Mouse (Mus musculus) ovary, postnatal 10 days (tissue): ENCODE results near the gene Serpina12.
A peak's percentile ranks its signal among the peaks of the same experiment; 100 is the strongest.

Experiments
- DNase-seq: peaks from one replicate; pipeline ENCODE4 v3.0.0; 2022; ENCODE audit warnings: low spot score

Serpina12 gene

DNA sequence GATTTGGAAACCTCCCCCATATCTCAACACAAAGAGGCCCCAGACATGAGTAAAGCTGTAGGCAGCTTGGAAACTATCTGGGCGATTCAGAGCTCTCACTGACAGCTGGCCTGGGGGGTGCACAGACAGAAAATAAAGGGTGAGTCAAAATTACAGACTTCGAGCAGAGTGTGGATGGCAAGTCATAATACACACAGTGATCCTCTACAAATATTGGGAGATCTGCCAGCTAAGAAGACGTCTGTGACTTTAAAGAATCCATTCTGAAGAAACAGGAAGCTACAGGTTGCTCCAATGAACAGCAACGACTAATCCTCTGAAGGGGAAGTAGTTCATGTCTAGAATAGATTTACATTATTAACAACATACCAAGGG is 41.0 kb downstream of the Serpina12 start:
- no peak for DNase-seq

DNA sequence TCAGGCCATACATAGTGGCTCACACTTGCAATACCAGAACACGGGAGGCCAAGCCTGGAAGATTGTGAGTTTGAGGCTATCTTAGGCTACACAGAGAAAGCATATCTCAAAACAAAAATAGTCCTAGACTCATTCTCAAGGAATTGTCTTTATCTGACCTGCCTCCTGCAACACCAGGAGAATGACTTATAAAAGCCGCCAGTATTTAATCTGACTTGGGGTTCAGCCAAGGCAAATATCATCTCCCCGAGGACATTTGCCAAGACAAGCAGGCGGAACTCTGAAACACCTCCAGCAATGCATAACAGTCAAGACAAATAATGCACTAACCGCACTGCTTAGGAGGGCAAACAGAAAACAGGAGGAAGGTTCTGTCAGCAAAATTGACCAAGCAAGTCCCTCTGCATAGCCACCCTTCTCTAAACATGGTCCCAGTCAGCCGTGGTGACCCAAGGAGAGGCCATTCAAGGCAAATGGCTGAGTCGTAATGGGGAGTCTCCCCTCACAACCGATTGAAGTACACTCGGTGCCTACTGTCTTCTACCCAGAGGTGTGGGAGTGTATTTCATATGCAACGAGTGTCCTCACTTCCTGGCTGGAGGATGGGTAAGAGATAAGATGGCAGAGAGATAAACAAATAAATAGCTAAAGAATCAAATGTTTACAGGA is 41.5 kb downstream of the Serpina12 start:
- DNase-seq = no peak

DNA sequence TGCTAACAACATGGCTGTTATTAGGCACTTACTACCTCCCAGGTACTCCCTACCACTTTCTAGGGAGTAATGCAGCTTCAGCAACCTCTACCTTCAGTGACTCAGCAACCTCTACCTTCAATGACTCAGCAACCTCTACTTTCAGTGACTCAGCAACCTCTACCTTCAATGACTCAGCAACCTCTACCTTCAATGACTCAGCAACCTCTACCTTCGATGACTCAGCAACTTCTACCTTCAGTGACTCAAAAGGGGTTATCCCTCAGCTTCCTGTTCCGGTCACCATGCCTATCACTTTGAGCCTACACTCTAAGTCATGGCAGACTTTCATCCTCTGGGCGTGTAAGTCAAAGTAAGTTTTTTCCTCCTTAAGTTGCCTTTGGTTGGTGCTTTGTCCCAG is 43.6 kb downstream of the Serpina12 start:
- no peak for DNase-seq

DNA sequence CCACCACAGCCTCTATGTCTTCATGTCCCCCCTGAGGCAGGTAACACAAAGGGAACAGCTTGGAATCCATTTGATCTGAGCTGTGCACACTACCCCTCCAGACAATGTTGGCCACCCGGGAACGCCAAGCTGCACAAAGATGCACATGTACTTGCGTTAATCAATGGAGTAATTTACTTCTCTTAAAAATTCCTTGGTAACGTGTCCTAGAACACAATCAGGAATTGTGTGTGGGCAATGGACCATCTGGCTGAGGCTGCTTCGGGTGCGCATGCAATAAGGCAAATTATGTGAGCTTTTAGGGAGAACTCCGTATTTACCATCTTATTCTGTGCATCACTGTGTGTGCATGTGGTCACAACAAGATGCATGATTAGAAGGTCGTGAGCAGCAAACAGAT is 44.6 kb downstream of the Serpina12 start:
- DNase-seq = no peak

DNA sequence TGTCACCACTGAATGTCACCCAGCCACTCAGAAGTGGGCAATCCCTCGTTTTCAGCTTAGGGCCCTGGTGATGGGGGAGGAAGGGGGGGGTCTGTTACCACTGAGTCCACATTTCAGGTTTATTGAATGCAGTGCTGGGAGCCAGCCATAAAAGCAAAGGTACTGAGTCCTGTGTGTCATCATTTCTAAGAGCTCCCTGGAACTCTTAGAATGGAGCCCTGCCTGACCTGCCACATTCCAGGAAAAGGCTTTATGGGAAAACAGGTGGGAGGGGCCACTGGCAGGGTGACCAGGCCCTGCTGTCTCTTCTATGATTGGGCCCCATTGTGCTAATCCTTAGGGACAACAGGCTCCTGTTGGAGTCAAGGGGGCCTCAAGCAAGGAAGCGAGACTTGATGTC is 47.7 kb downstream of the Serpina12 start:
- DNase-seq = no peak

DNA sequence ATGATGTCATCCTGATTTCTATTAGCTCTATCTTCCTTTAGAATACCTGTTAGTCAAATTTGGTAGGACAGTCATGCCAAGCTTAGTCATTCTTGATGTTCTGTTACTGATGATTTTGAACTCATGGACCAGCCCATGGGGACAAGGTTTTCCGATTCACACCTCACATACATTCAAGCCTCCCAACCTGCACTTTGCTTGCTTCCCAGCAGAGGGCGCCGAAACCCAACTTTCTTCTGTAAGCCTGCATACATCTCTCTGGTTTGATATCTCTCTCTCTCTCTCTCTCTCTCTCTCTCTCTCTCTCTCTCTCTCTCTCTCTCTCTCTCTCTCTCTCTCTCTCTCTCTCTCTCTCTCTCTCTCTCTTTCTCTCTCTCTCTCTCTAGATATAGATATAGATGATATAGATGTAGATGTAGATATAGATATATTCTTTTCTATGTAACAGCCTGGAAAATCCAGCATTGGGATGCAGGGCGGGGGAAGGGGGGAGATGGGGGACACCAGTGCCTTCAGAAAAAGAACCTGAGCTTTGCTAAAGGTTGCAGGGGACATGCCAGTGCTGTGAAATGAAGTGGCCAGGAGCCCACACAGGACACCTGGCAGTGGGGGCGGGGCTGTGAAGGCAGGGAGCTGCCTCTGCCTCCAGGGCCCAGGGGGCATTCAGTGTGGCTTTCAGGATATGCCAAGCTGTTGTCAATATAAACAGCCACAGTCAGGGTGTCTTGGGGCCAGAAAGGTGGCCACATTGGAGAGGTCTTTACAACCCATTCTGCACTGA is 48.8 kb downstream of the Serpina12 start:
- peak; percentile 50 for DNase-seq

DNA sequence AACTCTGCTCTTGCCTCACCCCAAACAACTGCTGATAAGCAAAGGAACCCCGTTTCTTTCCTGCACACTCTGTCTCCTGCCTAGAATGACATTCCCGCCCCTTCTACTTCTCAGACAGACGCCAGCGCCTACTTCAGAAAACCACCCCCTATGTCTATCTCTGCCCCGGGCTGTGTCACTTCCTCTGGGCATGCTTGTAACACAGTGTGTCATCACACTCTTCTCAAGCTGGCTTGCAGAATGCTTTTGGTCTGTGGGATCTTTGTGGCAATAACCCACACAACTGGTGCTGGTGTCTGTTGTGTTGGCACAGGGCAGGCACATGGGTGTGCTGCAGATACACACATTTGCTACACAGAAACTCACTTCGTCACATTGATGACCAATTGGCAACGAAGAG is 51.3 kb downstream of the Serpina12 start:
- DNase-seq = no peak

DNA sequence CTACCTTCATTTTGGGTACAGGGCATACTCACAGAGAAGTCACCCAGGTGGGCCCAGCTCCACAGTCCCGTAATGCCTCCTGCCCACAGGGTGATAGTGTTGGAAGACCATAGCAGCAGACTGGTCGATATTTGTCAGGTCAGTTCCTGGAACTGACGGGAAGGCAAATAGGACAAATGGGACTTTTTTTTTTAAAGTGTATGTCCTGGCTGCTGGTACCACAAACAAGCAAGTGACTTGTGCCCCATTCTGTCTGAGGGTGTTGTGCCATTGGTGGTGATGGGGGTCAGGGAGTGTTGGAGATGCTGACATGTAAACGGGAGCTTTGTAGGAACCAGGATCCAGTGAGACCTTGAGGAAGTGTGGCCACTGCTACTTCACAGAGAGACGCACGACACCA is 54.4 kb downstream of the Serpina12 start, which contains the start of gene Serpina11:
TSS of gene Serpina11 (minus strand) at position 101 of the 400 bp plus-strand sequence.
- no peak for DNase-seq

DNA sequence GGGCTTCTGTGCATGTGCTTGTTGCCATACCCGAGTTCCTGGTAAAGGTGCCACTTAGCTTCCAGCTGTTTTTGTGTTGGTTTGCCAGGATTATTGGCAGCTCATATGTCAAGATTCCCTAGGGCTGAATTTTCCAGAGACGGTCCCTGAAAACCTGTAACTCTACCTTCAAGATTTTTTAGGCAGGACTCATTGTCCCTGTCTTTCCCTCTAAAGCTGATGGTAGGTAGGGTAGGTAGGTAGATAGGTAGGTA is 54.8 kb downstream of the Serpina12 start:
- DNase-seq = no peak

DNA sequence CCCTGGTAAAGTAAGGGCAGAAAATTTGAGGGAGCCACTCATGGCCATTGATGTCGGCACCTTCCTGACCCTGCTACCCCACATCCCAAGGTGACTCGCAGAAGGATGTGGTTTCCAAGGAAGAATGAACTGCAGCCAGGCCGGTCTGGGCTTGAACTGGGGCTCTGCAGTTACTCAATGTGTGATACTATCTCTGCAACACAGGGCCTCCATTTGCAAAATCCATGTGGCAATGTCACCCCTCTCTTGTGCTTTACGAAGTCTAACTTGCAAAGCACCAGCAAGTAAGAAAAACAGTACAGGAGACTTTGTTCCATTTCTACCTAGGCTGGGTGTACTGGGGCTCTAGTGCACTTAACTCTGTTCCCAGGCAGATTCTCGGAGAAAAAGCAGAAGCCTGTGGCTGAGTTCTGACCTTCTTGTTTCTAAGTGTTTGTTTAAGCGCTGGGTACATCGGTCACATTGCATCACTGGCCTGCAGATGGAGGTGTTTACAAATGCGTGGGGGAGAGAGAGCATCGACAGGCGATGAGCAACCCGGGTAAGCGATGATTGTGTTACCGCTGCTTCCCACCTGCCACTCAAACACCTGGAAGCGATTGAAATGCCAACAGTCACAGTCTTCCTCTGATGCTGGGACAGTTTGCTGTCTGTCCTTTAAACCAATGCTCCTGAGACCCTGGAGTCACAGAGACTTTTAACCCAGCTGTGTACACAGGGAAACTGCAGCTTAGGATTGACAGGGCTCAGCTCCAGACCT is 55.3 kb downstream of the Serpina12 start:
- no peak for DNase-seq

DNA sequence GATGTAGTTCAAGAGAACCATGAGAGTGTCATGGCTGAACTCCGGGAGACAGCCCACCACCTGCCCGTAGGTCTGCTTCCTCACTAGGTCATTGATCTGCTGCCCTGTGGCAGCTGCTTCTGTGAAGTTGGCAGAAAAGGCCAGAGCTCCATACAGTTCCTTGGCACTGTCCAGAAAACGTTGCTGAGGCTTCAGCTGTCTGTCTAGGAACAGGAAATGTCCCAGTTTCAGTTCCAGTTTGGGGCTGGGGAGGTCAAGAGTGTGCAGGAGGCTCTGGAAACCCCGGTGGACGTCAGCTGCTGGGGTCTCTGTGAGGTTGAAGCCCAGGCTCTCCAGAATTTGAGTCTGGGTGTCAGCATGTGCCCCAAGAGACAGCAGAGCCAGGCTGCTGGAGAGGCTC is 58.4 kb downstream of the Serpina12 start:
- DNase-seq = no peak

DNA sequence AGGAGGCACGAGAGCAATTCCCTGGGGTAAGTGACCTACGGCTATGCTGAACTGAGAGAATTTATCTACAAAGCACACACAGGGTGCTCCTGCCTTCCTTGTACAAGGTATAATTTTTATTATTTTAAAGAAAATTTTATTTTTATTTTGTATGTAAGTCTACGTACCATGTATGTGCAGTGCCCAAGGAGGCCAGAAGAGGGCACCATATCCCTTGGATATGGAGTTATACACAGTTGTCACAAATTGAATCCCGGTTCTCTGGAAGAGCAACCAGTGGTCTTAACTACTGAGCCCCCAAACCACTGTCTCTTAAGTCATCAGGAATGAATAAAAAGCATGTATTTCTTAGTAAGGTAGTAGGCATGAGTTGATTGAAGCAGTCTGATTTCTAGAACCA is 59.3 kb downstream of the Serpina12 start:
- DNase-seq = no peak

DNA sequence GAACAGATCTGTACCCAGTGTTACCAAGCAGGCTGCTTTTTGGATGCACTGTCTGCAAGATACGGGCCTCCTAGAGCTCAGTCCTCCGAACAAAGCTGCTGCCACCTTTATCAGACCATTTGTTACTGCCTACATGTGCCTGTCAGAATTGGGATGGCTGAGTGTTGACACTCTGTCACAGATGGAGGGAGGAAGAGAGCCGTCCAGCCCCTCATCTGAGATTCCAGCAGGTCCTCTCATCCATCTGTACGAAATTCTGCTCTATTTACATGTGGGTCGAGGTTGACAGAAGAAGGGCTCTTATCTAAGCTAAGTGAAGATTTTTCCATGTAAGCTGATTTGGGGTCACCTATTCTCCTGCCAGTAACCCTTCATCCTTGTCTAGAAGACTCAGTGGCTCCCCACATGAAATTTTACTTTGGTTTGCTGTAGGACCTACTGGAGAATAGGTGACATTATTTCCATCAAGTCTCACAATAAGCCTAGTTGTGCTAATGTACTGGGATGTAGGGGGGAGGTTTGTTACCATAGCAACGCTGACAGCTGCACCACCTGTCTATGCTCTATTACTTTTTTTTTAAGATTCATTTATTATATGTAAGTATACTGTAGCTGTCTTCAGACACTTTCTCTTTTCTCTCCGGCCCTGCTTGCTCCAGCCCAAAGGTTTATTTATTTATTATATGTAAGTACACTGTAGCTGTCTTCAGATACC is 62.4 kb downstream of the Serpina12 start:
- no peak for DNase-seq
